Mouse (Mus musculus) limb, embryonic 13.5 days (tissue): ENCODE data around the gene Dock1. TPM values are rescaled to one million over a fixed set of nuclear protein-coding genes. Genes with fewer than 3 reads are reported as not detected.

Source experiments
- ATAC-seq: fragments of 200-750 bp; cut with Nextera tagmentation; 2 replicates; pipeline ENCODE4 v1.8.0; 2017; ENCODE audit warnings: low read depth, moderate number of reproducible peaks, moderate TSS enrichment; ENCODE audit not compliant: low FRiP score
- H3K27ac ChIP-seq: fragments of 300-500 bp; sonication (generic); 2 replicates; pipeline ENCODE4 v1.5.1; 2015; ENCODE audit warnings: inconsistent platforms, mild to moderate bottlenecking, moderate library complexity
- H3K27me3 ChIP-seq: fragments of 300-500 bp; sonication (generic); 2 replicates; pipeline ENCODE4 v1.6.1; 2015; ENCODE audit warnings: mild to moderate bottlenecking, inconsistent platforms
- H3K36me3 ChIP-seq: fragments of 300-500 bp; sonication (generic); 2 replicates; pipeline ENCODE4 v1.6.1; 2015; ENCODE audit warnings: inconsistent platforms, mild to moderate bottlenecking, moderate library complexity
- H3K4me1 ChIP-seq: fragments of 300-500 bp; sonication (generic); 2 replicates; pipeline ENCODE4 v1.6.1; 2015; ENCODE audit warnings: inconsistent platforms
- H3K4me2 ChIP-seq: fragments of 300-500 bp; sonication (generic); replicated peaks from 2 replicates; pipeline ENCODE4 v1.6.1; 2015; ENCODE audit warnings: inconsistent platforms, mild to moderate bottlenecking, moderate library complexity
- H3K4me3 ChIP-seq: fragments of 300-500 bp; sonication (generic); 2 replicates; pipeline ENCODE4 v1.5.1; 2015; ENCODE audit warnings: moderate library complexity, mild to moderate bottlenecking, inconsistent platforms
- H3K9ac ChIP-seq: fragments of 300-500 bp; sonication (generic); 2 replicates; pipeline ENCODE4 v1.6.1; 2015; ENCODE audit warnings: mild to moderate bottlenecking, inconsistent platforms
- H3K9me3 ChIP-seq: fragments of 300-500 bp; sonication (generic); 2 replicates; pipeline ENCODE4 v1.6.1; 2016; ENCODE audit warnings: inconsistent platforms
- WGBS: fragments of 180-500 bp; shearing (Covaris S2); methylation state at CpG from one replicate; pipeline ENCODE4 v1.1.7; 2015; 5-methylcytosine and 5-hydroxymethylcytosine counted together
- polyA plus RNA-seq: library from polyadenylated mRNA; unstranded; fragments of >200 nt; fragmentation: Nextera tagmentation; extraction: Ambion mirVana; gene quantifications from 2 replicates; pipeline ENCODE4 v1.2.1, GENCODE M21; 2015

Gene Dock1
- polyA plus RNA-seq, 1 experiment from 2014 or later, result 45.1 TPM

DNA sequence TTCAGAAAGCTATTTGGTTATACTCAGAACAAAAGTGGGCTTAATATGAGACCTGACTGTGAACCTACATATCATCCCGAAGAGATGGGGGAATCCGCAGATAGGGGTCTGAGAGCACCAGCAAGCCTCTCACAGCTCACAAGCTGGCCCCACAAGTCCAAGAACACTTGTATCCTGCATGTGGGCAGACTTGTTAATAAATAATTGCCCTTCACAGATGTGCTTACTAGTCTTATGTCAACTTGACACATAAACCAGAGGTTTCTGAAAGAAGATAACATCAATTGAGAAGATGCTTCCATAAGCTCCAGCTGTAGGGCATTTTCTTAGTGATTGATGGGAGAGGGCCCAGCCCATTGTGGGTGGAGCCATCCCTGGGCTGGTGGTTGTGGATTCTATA lies 379.0 kb downstream of the Dock1 start:
- H3K9me3 ChIP-seq, result peaks cover 5% of the 10 kb centered on the region; the same call in 1 of the 2 replicates
- no peak for ATAC-seq
- no peak overlapping the region for H3K9ac ChIP-seq
- H3K27me3 ChIP-seq, result no peaks in the 10 kb centered on the region
- H3K4me2 ChIP-seq, result no peak overlapping the region
- peaks cover 7% of the 10 kb centered on the region for H3K4me1 ChIP-seq
- H3K4me3 ChIP-seq, result no peak overlapping the region
- 91% methylated on average over 2 of the region's 2 CpGs for WGBS
- no peaks in the 10 kb centered on the region for H3K36me3 ChIP-seq
- no peak overlapping the region for H3K27ac ChIP-seq

GRCm38 (mm10) chr7:135053186-135053715 lies 382.8 kb downstream of the Dock1 start:
- 87% methylated on average over 8 of the region's 8 CpGs for WGBS
- H3K4me1 ChIP-seq, result peaks cover 7% of the 10 kb centered on the region
- ATAC-seq, result no peak
- no peaks in the 10 kb centered on the region for H3K27me3 ChIP-seq
- H3K9me3 ChIP-seq, result peaks cover 5% of the 10 kb centered on the region; the same call in 1 of the 2 replicates
- H3K27ac ChIP-seq, result no peak overlapping the region
- no peaks in the 10 kb centered on the region for H3K36me3 ChIP-seq
- no peak overlapping the region for H3K9ac ChIP-seq
- no peak overlapping the region for H3K4me2 ChIP-seq
- H3K4me3 ChIP-seq, result no peak overlapping the region

DNA sequence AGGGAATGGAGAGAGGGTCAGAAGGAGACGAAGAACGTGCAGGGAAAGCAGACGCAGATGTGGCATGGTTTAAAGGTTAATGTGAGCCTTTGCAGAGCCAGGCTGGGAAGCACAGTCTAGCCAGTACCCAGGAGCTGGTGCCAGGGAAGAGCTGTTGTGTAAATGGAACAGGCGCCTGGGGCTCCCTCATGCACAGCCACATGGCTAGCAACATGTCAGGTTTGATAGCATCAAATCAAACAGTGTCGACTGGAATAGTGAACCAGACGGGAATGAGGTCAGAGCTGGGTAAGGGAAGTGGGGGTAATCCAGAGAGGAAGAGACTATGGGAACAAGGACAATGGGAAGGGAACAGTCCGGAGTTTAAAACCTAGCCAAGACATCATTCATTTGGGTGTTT lies 384.2 kb downstream of the Dock1 start:
- 82% methylated on average over 7 of the region's 7 CpGs for WGBS
- Histone ChIP-seq H3K4me3 (no peak overlapping the region), H3K4me2 (no peak overlapping the region), H3K27me3 (no peaks in the 10 kb centered on the region), H3K36me3 (peaks cover under 1% of the 10 kb centered on the region; the same call in 1 of the 2 replicates), H3K9me3 (peaks cover 5% of the 10 kb centered on the region; the same call in 1 of the 2 replicates), H3K9ac (no peak overlapping the region), H3K27ac (no peak overlapping the region), H3K4me1 (peaks cover 12% of the 10 kb centered on the region)
- no peak for ATAC-seq

DNA sequence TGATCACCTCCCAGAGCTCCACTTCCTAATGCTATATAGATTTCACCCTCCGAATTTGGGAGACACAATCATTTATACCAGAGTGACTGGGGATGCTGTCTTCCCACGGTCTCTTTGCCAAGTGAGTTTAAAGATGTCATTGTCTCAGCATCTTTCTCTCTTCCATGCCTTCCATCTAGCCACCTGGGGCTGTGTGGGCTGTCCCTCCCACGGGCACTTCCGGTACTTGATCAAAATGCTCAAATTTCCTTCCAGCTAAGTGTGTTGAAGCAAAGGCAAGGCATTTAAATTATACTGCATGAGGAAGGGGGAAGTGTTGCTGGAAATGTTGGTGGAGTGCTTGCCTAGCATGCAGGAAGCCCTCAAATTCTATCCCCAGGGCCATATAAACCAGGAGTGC lies 388.6 kb downstream of the Dock1 start:
- Histone ChIP-seq H3K4me2 (no peak overlapping the region), H3K36me3 (peaks cover 21% of the 10 kb centered on the region), H3K27ac (no peak overlapping the region), H3K9me3 (peaks cover 5% of the 10 kb centered on the region; the same call in 1 of the 2 replicates), H3K4me3 (no peak overlapping the region), H3K9ac (no peak overlapping the region), H3K4me1 (peaks cover 5% of the 10 kb centered on the region; the same call in 1 of the 2 replicates), H3K27me3 (no peaks in the 10 kb centered on the region)
- ATAC-seq, result no peak
- 63% methylated on average over 4 of the region's 4 CpGs for WGBS

GRCm38 (mm10) chr7:135059562-135059961 lies 389.1 kb downstream of the Dock1 start:
- WGBS, result 89% methylated on average over 3 of the region's 3 CpGs
- Histone ChIP-seq H3K4me1 (peaks cover 5% of the 10 kb centered on the region; the same call in 1 of the 2 replicates), H3K4me2 (no peak overlapping the region), H3K36me3 (peaks cover 21% of the 10 kb centered on the region), H3K9me3 (peaks cover 5% of the 10 kb centered on the region; the same call in 1 of the 2 replicates), H3K4me3 (no peak overlapping the region), H3K27ac (no peak overlapping the region), H3K9ac (no peak overlapping the region), H3K27me3 (no peaks in the 10 kb centered on the region)
- no peak for ATAC-seq

DNA sequence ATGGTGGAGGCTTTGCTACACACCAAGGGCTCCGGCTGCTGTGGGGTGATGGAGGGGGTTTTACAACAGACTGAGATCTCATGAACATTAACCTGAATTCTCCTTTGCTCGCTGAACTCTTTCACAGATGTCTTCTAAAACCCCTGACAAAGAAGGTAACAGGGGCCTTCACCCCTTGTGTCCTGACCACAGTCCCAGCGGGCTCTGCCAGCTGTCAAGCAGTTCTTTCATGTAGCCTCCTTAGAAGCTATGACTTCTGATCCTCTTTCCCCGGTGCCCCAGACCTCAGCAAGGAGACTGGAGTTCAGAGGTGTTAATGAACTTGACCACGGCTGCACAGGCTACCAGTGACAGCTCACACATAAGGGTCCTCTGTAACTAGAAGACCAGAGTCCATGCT lies 393.4 kb downstream of the Dock1 start:
- no peak overlapping the region for H3K27ac ChIP-seq
- no peaks in the 10 kb centered on the region; the same call in 1 of the 2 replicates for H3K9me3 ChIP-seq
- whole genome bisulfite sequencing, result 64% methylated on average over 5 of the region's 5 CpGs
- ATAC-seq, result no peak
- no peak overlapping the region for H3K9ac ChIP-seq
- H3K4me3 ChIP-seq, result no peak overlapping the region
- H3K4me2 ChIP-seq, result no peak overlapping the region
- H3K27me3 ChIP-seq, result no peaks in the 10 kb centered on the region
- peaks cover 21% of the 10 kb centered on the region for H3K36me3 ChIP-seq
- H3K4me1 ChIP-seq, result peaks cover 4% of the 10 kb centered on the region; the same call in 1 of the 2 replicates

DNA sequence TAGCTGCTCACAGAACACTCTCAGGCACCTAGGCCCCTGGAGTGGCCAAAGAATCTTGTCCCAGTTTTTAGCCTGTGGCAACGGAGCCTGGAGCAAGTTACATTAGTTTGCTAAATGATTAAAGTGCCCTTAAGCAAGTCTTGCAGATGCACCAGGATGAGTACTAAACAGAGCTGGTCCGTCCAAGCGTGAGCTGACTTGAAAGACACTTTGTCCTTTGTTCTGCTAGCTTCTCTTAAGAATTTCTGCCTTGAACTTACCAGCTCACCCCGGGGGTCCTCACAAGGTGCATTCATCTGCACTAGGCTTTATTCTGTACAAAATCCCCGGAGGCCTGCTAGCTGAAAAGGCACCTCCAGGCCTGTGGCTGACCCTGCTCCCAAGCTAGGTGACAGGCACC lies 394.8 kb downstream of the Dock1 start:
- no peak for ATAC-seq
- H3K36me3 ChIP-seq, result peaks cover 15% of the 10 kb centered on the region
- no peak overlapping the region for H3K27ac ChIP-seq
- H3K4me2 ChIP-seq, result no peak overlapping the region
- peaks cover 2% of the 10 kb centered on the region; the same call in 1 of the 2 replicates for H3K4me1 ChIP-seq
- H3K4me3 ChIP-seq, result no peak overlapping the region
- H3K9me3 ChIP-seq, result no peaks in the 10 kb centered on the region; the same call in 1 of the 2 replicates
- H3K9ac ChIP-seq, result no peak overlapping the region
- H3K27me3 ChIP-seq, result no peaks in the 10 kb centered on the region
- 70% methylated on average over 5 of the region's 5 CpGs for WGBS

DNA sequence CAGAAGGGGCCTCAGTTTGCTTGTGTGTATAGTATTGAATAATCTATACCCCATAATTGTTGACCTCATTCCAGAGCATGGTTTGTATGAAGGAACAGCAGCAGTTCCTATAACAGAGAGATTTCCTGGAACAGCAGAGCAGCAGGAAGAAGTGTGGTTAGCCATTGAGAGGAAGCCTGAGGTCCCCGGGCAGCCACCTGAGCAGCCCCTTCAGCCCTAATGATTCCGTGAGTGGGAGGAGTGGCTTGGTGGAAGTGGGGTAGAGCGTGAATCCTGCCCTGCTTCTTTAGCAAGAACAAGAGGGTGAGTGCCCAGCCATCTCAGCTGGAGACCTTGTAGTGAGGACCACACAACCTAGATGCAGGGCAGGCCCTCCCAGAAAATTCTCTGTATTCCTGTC lies 398.4 kb downstream of the Dock1 start:
- Histone ChIP-seq H3K4me1 (peaks cover 2% of the 10 kb centered on the region; the same call in 1 of the 2 replicates), H3K4me3 (no peak overlapping the region), H3K4me2 (no peak overlapping the region), H3K36me3 (no peaks in the 10 kb centered on the region), H3K27me3 (no peaks in the 10 kb centered on the region), H3K9me3 (no peaks in the 10 kb centered on the region), H3K27ac (no peak overlapping the region), H3K9ac (no peak overlapping the region)
- 72% methylated on average over 3 of the region's 3 CpGs for WGBS
- no peak for ATAC-seq

DNA sequence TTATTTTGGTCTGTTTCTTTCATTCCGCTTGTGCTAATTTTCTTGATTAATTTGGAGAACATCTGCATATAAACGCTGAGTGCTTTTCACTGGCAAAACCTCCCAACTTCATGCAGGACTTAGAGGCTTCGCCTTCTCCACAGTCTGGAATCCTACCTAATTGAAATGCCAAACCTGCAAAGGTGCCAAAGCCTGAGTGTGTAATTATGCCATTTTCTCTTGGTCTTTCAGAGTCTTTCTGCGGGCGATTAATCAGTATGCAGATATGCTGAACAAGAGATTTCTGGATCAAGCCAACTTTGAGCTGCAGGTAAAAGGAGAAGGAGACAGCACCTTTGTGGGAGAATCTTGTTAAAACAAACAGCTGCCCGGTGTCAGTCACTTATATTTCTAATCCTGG lies 406.4 kb downstream of the Dock1 start:
- Histone ChIP-seq H3K27ac (no peak overlapping the region), H3K4me1 (0 out of 2 replicates have a peak, but pooled peaks cover 7% of the 10 kb centered on the region), H3K9ac (no peak overlapping the region), H3K36me3 (peaks cover 10% of the 10 kb centered on the region; the same call in 1 of the 2 replicates), H3K4me2 (no peak overlapping the region), H3K27me3 (no peaks in the 10 kb centered on the region), H3K4me3 (no peak overlapping the region), H3K9me3 (no peaks in the 10 kb centered on the region)
- ATAC-seq, result no peak
- WGBS, result 87% methylated on average over 6 of the region's 6 CpGs

- no peak overlapping the region for H3K4me3 ChIP-seq
- no peak overlapping the region for H3K9ac ChIP-seq
- WGBS, result 65% methylated on average over 6 of the region's 6 CpGs
- H3K4me2 ChIP-seq, result no peak overlapping the region
- no peaks in the 10 kb centered on the region for H3K9me3 ChIP-seq
- H3K27me3 ChIP-seq, result no peaks in the 10 kb centered on the region
- 0 out of 2 replicates have a peak, but pooled peaks cover 7% of the 10 kb centered on the region for H3K4me1 ChIP-seq
- ATAC-seq, result no peak
- H3K27ac ChIP-seq, result no peak overlapping the region
- H3K36me3 ChIP-seq, result peaks cover 12% of the 10 kb centered on the region; the same call in 1 of the 2 replicates
Measured at GRCm38 (mm10) chr7:135077340-135077739, 406.9 kb downstream of the Dock1 start.

DNA sequence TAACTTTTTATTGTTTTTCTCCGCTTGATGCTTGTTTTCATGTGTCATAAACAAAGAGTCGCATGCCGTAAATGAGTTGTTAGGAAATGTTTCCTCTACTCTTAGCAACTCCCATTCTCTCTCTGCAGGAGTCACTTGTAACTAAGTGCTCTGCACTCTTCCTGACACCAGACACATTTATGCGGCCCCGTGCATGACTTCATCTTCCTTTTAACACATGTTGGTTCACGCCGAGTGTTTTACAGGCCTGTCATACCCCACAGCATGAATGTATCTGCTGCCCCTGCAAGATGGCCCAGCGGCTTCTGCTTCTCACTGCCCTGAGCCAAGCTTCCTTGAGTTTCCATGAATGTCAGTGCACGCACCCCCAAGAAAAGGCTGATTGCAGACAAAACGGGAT lies 407.4 kb downstream of the Dock1 start:
- H3K4me2 ChIP-seq, result no peak overlapping the region
- H3K4me1 ChIP-seq, result 0 out of 2 replicates have a peak, but pooled peaks cover 7% of the 10 kb centered on the region
- H3K9me3 ChIP-seq, result no peaks in the 10 kb centered on the region
- no peak overlapping the region for H3K4me3 ChIP-seq
- peaks cover 15% of the 10 kb centered on the region for H3K36me3 ChIP-seq
- ATAC-seq, result no peak
- H3K27me3 ChIP-seq, result no peaks in the 10 kb centered on the region
- no peak overlapping the region for H3K9ac ChIP-seq
- no peak overlapping the region for H3K27ac ChIP-seq
- 55% methylated on average over 10 of the region's 10 CpGs for WGBS

DNA sequence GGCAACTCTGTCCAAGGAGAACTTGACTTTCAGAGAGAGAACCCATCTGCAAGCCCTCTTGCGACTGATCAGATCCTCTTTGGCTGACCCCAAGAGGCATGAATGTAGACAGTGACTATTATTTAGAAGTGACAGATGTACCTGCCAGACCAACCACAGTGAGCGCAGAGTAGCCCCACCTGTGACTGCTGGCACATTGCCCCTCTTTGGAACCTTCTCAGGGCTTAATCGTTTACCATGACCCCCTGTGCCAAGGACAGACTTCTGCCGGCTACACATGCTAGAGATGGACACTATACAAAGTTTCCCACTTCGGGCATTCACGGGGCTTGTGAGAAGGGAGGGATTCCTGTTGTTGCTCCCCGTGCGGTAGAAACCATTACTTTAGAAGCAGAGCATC lies 413.0 kb downstream of the Dock1 start:
- Histone ChIP-seq H3K27me3 (no peaks in the 10 kb centered on the region), H3K4me2 (no peak overlapping the region), H3K27ac (no peak overlapping the region), H3K4me1 (no peaks in the 10 kb centered on the region), H3K9me3 (no peaks in the 10 kb centered on the region), H3K36me3 (peaks cover 43% of the 10 kb centered on the region), H3K9ac (no peak overlapping the region), H3K4me3 (no peak overlapping the region)
- no peak for ATAC-seq
- 97% methylated on average over 8 of the region's 8 CpGs for WGBS

- no peak overlapping the region for H3K4me2 ChIP-seq
- H3K36me3 ChIP-seq, result peaks cover 44% of the 10 kb centered on the region
- H3K9ac ChIP-seq, result no peak overlapping the region
- no peak overlapping the region for H3K27ac ChIP-seq
- no peak for ATAC-seq
- 83% methylated on average over 7 of the region's 7 CpGs for WGBS
- H3K27me3 ChIP-seq, result no peaks in the 10 kb centered on the region
- H3K4me3 ChIP-seq, result no peak overlapping the region
- no peaks in the 10 kb centered on the region for H3K4me1 ChIP-seq
- H3K9me3 ChIP-seq, result no peaks in the 10 kb centered on the region
Measured at GRCm38 (mm10) chr7:135084069-135084468, 413.6 kb downstream of the Dock1 start.
